Mouse (Mus musculus) midbrain, embryonic 15.5 days (tissue): ENCODE results near the gene Map2k5. TPM values are rescaled to one million over a fixed set of nuclear protein-coding genes. Genes with fewer than 3 reads are reported as not detected.

Source experiments
- ATAC-seq: fragments of 200-750 bp; cut with Nextera tagmentation; replicated peaks from 2 replicates; pipeline ENCODE4 v1.8.0; 2017; ENCODE audit warnings: moderate TSS enrichment
- H3K27ac ChIP-seq: fragments of 300-500 bp; sonication (generic); 2 replicates; pipeline ENCODE4 v1.5.1; 2015; ENCODE audit warnings: mild to moderate bottlenecking, inconsistent platforms
- H3K27me3 ChIP-seq: fragments of 300-500 bp; sonication (generic); replicated peaks from 2 replicates; pipeline ENCODE4 v1.6.1; 2015; ENCODE audit warnings: inconsistent platforms
- H3K36me3 ChIP-seq: fragments of 300-500 bp; sonication (generic); replicated peaks from 2 replicates; pipeline ENCODE4 v1.6.1; 2015; ENCODE audit warnings: inconsistent platforms
- H3K4me1 ChIP-seq: fragments of 300-500 bp; sonication (generic); 2 replicates; pipeline ENCODE4 v1.6.1; 2015; ENCODE audit warnings: inconsistent platforms
- H3K4me2 ChIP-seq: fragments of 300-500 bp; sonication (generic); 2 replicates; pipeline ENCODE4 v1.6.1; 2015; ENCODE audit warnings: inconsistent platforms, mild to moderate bottlenecking, moderate library complexity
- H3K4me3 ChIP-seq: fragments of 300-500 bp; sonication (generic); 2 replicates; pipeline ENCODE4 v1.5.1; 2015; ENCODE audit warnings: mild to moderate bottlenecking, inconsistent platforms
- H3K9ac ChIP-seq: fragments of 300-500 bp; sonication (generic); 2 replicates; pipeline ENCODE4 v1.6.1; 2015; ENCODE audit warnings: mild to moderate bottlenecking, inconsistent platforms
- H3K9me3 ChIP-seq: fragments of 300-500 bp; sonication (generic); 2 replicates; pipeline ENCODE4 v1.6.1; 2016; ENCODE audit warnings: inconsistent platforms
- WGBS: fragments of 180-500 bp; shearing (Covaris S2); methylation state at CpG from one replicate; pipeline ENCODE4 v1.1.7; 2015; ENCODE audit warnings: mixed read lengths; 5-methylcytosine and 5-hydroxymethylcytosine counted together
- polyA plus RNA-seq: library from polyadenylated mRNA; unstranded; fragments of >200 nt; fragmentation: Nextera tagmentation; extraction: Ambion mirVana; gene quantifications from 2 replicates; pipeline ENCODE4 v1.2.1, GENCODE M21; 2015

Gene Map2k5
- polyA plus RNA-seq, 1 experiment from 2014 or later, result 38.7 TPM

GRCm38 (mm10) chr9:63246568-63247169 lies 131.0 kb downstream of the Map2k5 start:
- no peak overlapping the region for H3K27ac ChIP-seq
- H3K9ac ChIP-seq, result no peak overlapping the region
- ATAC-seq, result no peak
- no peak overlapping the region for H3K4me3 ChIP-seq
- H3K4me1 ChIP-seq, result peaks cover 20% of the 10 kb centered on the region
- H3K27me3 ChIP-seq, result 0 out of 2 replicates have a peak, but pooled peaks cover 2% of the 10 kb centered on the region
- H3K4me2 ChIP-seq, result no peak overlapping the region
- H3K36me3 ChIP-seq, result no peaks in the 10 kb centered on the region
- no peaks in the 10 kb centered on the region for H3K9me3 ChIP-seq
- 75% methylated on average over 5 of the region's 5 CpGs for WGBS

- no peak overlapping the region for H3K4me2 ChIP-seq
- H3K4me3 ChIP-seq, result no peak overlapping the region
- 56% methylated on average over 6 of the region's 6 CpGs for WGBS
- no peak for ATAC-seq
- H3K27me3 ChIP-seq, result 0 out of 2 replicates have a peak, but pooled peaks cover 2% of the 10 kb centered on the region
- H3K4me1 ChIP-seq, result peaks cover 11% of the 10 kb centered on the region; the same call in 1 of the 2 replicates
- H3K36me3 ChIP-seq, result no peaks in the 10 kb centered on the region
- H3K27ac ChIP-seq, result no peak overlapping the region
- H3K9ac ChIP-seq, result no peak overlapping the region
- no peaks in the 10 kb centered on the region for H3K9me3 ChIP-seq
Observed at GRCm38 (mm10) chr9:63241961-63242360, 135.7 kb downstream of the Map2k5 start.

GRCm38 (mm10) chr9:63241241-63241640 lies 136.5 kb downstream of the Map2k5 start:
- WGBS, result 34% methylated on average over 8 of the region's 8 CpGs
- Histone ChIP-seq H3K4me3 (no peak overlapping the region), H3K27ac (no peak overlapping the region), H3K9me3 (no peaks in the 10 kb centered on the region), H3K36me3 (no peaks in the 10 kb centered on the region), H3K9ac (no peak overlapping the region), H3K27me3 (0 out of 2 replicates have a peak, but pooled peaks cover 2% of the 10 kb centered on the region), H3K4me2 (no peak overlapping the region), H3K4me1 (peaks cover 7% of the 10 kb centered on the region; the same call in 1 of the 2 replicates)
- no peak for ATAC-seq

- Histone ChIP-seq H3K4me2 (no peak overlapping the region), H3K36me3 (no peaks in the 10 kb centered on the region), H3K9ac (no peak overlapping the region), H3K27me3 (no peaks in the 10 kb centered on the region), H3K4me1 (peaks cover 14% of the 10 kb centered on the region), H3K27ac (no peak overlapping the region), H3K4me3 (no peak overlapping the region), H3K9me3 (no peaks in the 10 kb centered on the region)
- ATAC-seq, result no peak
- 33% methylated on average over 5 of the region's 5 CpGs for WGBS
Observed at GRCm38 (mm10) chr9:63234356-63234755, 143.3 kb downstream of the Map2k5 start.

- ATAC-seq, result no peak
- no peak overlapping the region for H3K4me2 ChIP-seq
- no peaks in the 10 kb centered on the region for H3K27me3 ChIP-seq
- H3K4me1 ChIP-seq, result peaks cover 14% of the 10 kb centered on the region
- no peak overlapping the region for H3K9ac ChIP-seq
- H3K4me3 ChIP-seq, result no peak overlapping the region
- H3K36me3 ChIP-seq, result no peaks in the 10 kb centered on the region
- H3K9me3 ChIP-seq, result no peaks in the 10 kb centered on the region
- WGBS, result 56% methylated on average over 15 of the region's 15 CpGs
- H3K27ac ChIP-seq, result no peak overlapping the region
Observed at GRCm38 (mm10) chr9:63230289-63230688, 147.4 kb downstream of the Map2k5 start.

GRCm38 (mm10) chr9:63229124-63229523 lies 148.6 kb downstream of the Map2k5 start:
- 81% methylated on average over 4 of the region's 4 CpGs for WGBS
- H3K4me1 ChIP-seq, result peaks cover 6% of the 10 kb centered on the region
- no peak overlapping the region for H3K9ac ChIP-seq
- no peaks in the 10 kb centered on the region for H3K36me3 ChIP-seq
- no peaks in the 10 kb centered on the region for H3K9me3 ChIP-seq
- H3K27ac ChIP-seq, result no peak overlapping the region
- H3K4me2 ChIP-seq, result no peak overlapping the region
- no peak overlapping the region for H3K4me3 ChIP-seq
- ATAC-seq, result no peak
- no peaks in the 10 kb centered on the region for H3K27me3 ChIP-seq

- Histone ChIP-seq H3K27ac (no peak overlapping the region), H3K9me3 (no peaks in the 10 kb centered on the region)
- 76% methylated on average over 6 of the region's 6 CpGs for WGBS
Observed at GRCm38 (mm10) chr9:63222161-63222560, 155.5 kb downstream of the Map2k5 start.

GRCm38 (mm10) chr9:63219851-63220250 lies 157.9 kb downstream of the Map2k5 start:
- H3K27me3 ChIP-seq, result no peaks in the 10 kb centered on the region
- H3K9ac ChIP-seq, result no peak overlapping the region
- peaks cover 6% of the 10 kb centered on the region; the same call in 1 of the 2 replicates for H3K4me1 ChIP-seq
- no peaks in the 10 kb centered on the region for H3K9me3 ChIP-seq
- no peak for ATAC-seq
- 82% methylated on average over 7 of the region's 7 CpGs for WGBS
- H3K4me3 ChIP-seq, result no peak overlapping the region
- H3K4me2 ChIP-seq, result no peak overlapping the region
- H3K27ac ChIP-seq, result no peak overlapping the region
- H3K36me3 ChIP-seq, result no peaks in the 10 kb centered on the region

More at GRCm38 (mm10) chr9:63222161-63222560, 155.5 kb downstream of the Map2k5 start:
- H3K27me3 ChIP-seq, result no peaks in the 10 kb centered on the region
- no peak for ATAC-seq
- no peaks in the 10 kb centered on the region for H3K4me1 ChIP-seq
- no peak overlapping the region for H3K4me3 ChIP-seq
- H3K9ac ChIP-seq, result no peak overlapping the region
- H3K36me3 ChIP-seq, result no peaks in the 10 kb centered on the region
- no peak overlapping the region for H3K4me2 ChIP-seq

GRCm38 (mm10) chr9:63215031-63215430 lies 162.7 kb downstream of the Map2k5 start:
- H3K27me3 ChIP-seq, result no peaks in the 10 kb centered on the region
- H3K36me3 ChIP-seq, result no peaks in the 10 kb centered on the region
- whole genome bisulfite sequencing, result 79% methylated on average over 2 of the region's 2 CpGs

GRCm38 (mm10) chr9:63206769-63207276 lies 170.9 kb downstream of the Map2k5 start:
- Histone ChIP-seq H3K27me3 (no peaks in the 10 kb centered on the region), H3K4me2 (no peak overlapping the region), H3K36me3 (no peaks in the 10 kb centered on the region), H3K4me3 (no peak overlapping the region), H3K27ac (no peak overlapping the region), H3K9ac (no peak overlapping the region), H3K9me3 (no peaks in the 10 kb centered on the region), H3K4me1 (0 out of 2 replicates have a peak, but pooled peaks cover 4% of the 10 kb centered on the region)
- WGBS, result 31% methylated on average over 15 of the region's 15 CpGs
- ATAC-seq, result no peak

More at GRCm38 (mm10) chr9:63215031-63215430, 162.7 kb downstream of the Map2k5 start:
- H3K27ac ChIP-seq, result no peak overlapping the region
- H3K4me1 ChIP-seq, result peaks cover 6% of the 10 kb centered on the region; the same call in 1 of the 2 replicates
- no peak overlapping the region for H3K9ac ChIP-seq
- H3K4me2 ChIP-seq, result no peak overlapping the region
- ATAC-seq, result no peak
- H3K9me3 ChIP-seq, result no peaks in the 10 kb centered on the region
- no peak overlapping the region for H3K4me3 ChIP-seq

GRCm38 (mm10) chr9:63203461-63203860 lies 174.2 kb downstream of the Map2k5 start:
- Histone ChIP-seq H3K9ac (no peak overlapping the region), H3K4me2 (no peak overlapping the region), H3K36me3 (no peaks in the 10 kb centered on the region), H3K27me3 (no peaks in the 10 kb centered on the region), H3K27ac (no peak overlapping the region), H3K4me3 (no peak overlapping the region), H3K4me1 (0 out of 2 replicates have a peak, but pooled peaks cover 4% of the 10 kb centered on the region), H3K9me3 (no peaks in the 10 kb centered on the region)
- 86% methylated on average over 3 of the region's 3 CpGs for WGBS
- no peak for ATAC-seq

- Histone ChIP-seq H3K36me3 (no peaks in the 10 kb centered on the region), H3K27ac (no peak overlapping the region), H3K27me3 (no peaks in the 10 kb centered on the region), H3K9me3 (no peaks in the 10 kb centered on the region), H3K4me1 (peaks cover 16% of the 10 kb centered on the region), H3K4me3 (no peak overlapping the region), H3K9ac (no peak overlapping the region), H3K4me2 (no peak overlapping the region)
- 94% methylated on average over 15 of the region's 15 CpGs for WGBS
- ATAC-seq, result no peak
Observed at GRCm38 (mm10) chr9:63201376-63202323, 176.1 kb downstream of the Map2k5 start.
